Mouse (Mus musculus): ENCODE data around the gene Wapl. TPM values are rescaled to one million over a fixed set of nuclear protein-coding genes. Genes with fewer than 3 reads are reported as not detected.

The Wapl gene
- polyA plus RNA-seq, 1 experiment: 17.7 TPM

DNA sequence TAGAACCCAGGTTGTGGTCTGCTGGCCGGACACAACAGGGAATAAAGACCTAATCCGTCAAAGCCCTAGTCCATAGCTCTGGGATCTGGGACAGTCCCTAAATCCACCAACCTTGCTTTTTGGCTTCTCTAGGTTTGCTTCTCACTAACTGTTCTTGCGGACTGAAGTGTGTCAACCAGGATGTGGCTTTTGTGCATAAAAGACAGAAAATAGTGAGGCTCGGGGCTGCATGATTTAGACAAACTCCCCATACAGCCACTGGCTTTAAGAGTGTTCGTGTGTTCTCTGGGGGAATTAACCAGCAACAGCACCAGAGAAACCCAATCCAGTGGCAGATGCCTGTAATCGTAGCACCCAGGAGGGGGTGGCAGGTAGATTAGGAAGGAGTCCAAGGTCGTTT, 98.4 kb downstream of the Wapl start:
- no peak for DNase-seq (ENCODE audit: low read depth)

DNA sequence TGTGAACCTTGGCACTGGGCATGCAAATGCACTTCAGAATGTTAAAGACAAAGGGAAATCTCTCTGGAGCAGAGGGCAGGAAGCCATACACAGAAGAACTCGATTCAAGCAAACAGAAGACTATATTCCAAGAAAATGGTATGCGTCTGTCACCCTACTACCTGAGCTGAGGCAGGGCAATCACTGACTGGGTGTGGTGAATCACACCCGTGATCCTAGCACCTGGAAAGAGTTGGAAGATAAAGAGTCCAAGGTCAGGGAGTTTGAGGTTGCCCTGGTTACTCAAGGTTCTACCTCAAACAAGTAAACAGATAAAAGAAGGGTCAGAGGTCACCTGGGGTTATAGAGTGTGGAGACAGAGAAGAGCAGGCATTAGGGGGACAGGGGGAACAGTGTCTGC, 100.0 kb downstream of the Wapl start:
- no peak for DNase-seq (ENCODE audit: low read depth)

- DNase-seq (ENCODE audit: low read depth): no peak
Observed at GRCm38 (mm10) chr14:34774231-34774630, 100.5 kb downstream of the Wapl start.

- no peak for DNase-seq (ENCODE audit: low read depth)
Observed at GRCm38 (mm10) chr14:34776719-34777385, 103.1 kb downstream of the Wapl start.

GRCm38 (mm10) chr14:34777810-34778209, 104.1 kb downstream of the Wapl start:
- DNase-seq (ENCODE audit: low read depth): no peak

GRCm38 (mm10) chr14:34778760-34779159, 105.0 kb downstream of the Wapl start:
- no peak for DNase-seq (ENCODE audit: low read depth)

DNA sequence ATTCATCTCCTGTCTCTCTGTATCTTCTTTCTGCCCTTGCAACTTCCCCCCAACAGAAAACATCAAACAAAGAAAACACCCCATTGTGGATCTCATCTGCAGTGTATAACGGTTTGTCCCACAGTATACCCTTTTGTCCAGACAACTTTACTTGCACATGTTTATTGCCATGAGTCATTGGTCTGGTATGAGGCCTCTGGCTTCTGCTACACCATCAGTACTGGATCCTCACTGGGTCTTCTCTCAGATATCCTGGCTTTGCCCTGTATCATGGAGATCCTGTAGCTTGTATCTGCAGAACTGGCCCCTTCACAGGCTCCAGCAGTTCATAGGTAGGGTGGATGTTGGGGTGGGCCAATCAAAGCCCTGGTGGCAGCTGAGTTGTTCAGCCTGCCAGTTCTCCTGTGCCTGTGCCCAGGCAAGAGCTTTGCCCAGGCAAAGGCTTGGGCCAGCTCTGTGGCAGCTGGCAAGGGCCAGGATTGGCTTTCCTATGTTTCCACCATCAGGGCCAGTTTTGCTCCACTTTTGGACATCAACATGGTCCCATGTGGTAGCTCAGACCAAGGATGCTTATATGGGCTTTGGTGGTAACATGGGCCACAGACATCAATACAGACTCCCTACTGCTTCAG, 119.8 kb downstream of the Wapl start:
- DNase-seq (ENCODE audit: low read depth): no peak

Other genes starting within 250 kb of the Wapl start
- gene Bmpr1a, start 170.6 kb upstream of the Wapl start, polyA plus RNA-seq (2012; rRNA removed): 21.9 and 22.7 TPM in 2 replicates
- gene 9230112D13Rik, start 151.1 kb upstream of the Wapl start, polyA plus RNA-seq (2012; rRNA removed): 0.61 and 0.70 TPM in 2 replicates
- gene Ldb3, start 85.2 kb upstream of the Wapl start, polyA plus RNA-seq (2012; rRNA removed): 4.6 and 6.6 TPM in 2 replicates
- gene Opn4, start 73.8 kb upstream of the Wapl start, polyA plus RNA-seq (2012; rRNA removed): not detected in 2 replicates
- gene Grid1, start 146.2 kb downstream of the Wapl start, polyA plus RNA-seq (2012; rRNA removed): 1.6 TPM in 2 replicates

Data from gonadal fat pad, adult 2 months (tissue).